Mouse (Mus musculus) CH12F3 (cell line): ENCODE data around the gene Mup14.
"Not testable (repeated sequence)": the region's sequence is repeated elsewhere in the genome, so short reads cannot be mapped to it uniquely, and the experiment has no call there.

ENCODE experiments used
- in situ Hi-C: fragments of 300-500 bp; cut with MboI; formaldehyde crosslinking; loops from 2 replicates; pipeline ENCODE4 v1.14.3; 2020; ENCODE audit warnings: low sequenced_read_pairs

The Mup14 gene

DNA sequence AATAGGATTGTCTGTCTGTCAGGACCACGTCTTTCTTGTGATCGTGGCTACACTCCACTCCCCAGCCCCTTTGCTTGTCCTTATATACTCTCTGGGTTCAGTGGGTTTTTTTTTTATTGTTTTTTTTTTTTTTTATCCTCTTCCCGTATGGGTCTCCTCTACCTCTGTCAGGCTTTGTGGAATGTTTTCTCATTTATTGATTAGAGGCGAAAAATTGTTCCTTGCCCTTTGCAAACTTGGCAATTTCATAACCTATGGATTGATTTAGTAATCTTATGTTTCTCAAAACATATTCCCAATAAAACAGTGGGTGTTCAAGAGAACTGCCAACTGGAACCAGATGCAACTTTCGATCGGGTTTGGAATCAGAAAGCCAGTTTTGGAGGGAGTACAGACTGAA lies at the start of gene Mup14:
TSS of gene Mup14 (minus strand) at position 101 of the 400 bp plus-strand sequence.
- in situ Hi-C loops, result not testable (repeated sequence)

DNA sequence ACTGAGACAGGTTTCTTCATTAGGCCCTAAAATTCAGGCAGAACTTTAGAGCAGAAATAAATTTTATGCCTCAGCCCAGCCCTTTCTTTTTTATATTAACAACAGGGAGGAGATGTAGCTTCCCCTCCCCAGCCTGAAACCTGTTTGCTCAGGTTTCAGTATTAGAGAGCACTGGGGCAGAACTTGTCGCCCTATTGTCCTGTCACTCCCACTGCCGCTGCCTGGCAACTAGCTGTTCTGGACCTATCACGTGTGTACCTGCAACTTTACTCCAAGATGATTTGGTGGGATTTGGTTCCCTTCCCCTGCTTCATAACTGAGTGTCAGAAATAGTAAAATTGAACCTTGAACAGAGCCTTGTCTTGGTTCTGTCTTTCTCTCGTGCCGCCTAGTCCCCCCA lies 34.3 kb upstream of the Mup14 start:
- in situ Hi-C loops, result not testable (repeated sequence)
